Mouse (Mus musculus): ENCODE results near the gene Gas6.

The Gas6 gene

GRCm38 (mm10) chr8:13493858-13494631, at the start of gene Gas6:
Gene Gas6, minus strand, starts transcription at chr8:13494490.
- DNase-seq (ENCODE audit: low read depth, low spot score), result peak; percentile 69

- no peak for DNase-seq (ENCODE audit: low read depth, low spot score)
Measured at GRCm38 (mm10) chr8:13541526-13541925, 47.2 kb upstream of the Gas6 start.

GRCm38 (mm10) chr8:13540122-13540521, 45.8 kb upstream of the Gas6 start:
- no peak for DNase-seq (ENCODE audit: low read depth, low spot score)

- DNase-seq (ENCODE audit: low read depth, low spot score), result no peak
Measured at GRCm38 (mm10) chr8:13538821-13539220, 44.5 kb upstream of the Gas6 start.

- no peak for DNase-seq (ENCODE audit: low read depth, low spot score)
Measured at GRCm38 (mm10) chr8:13537102-13537501, 42.8 kb upstream of the Gas6 start.

- no peak for DNase-seq (ENCODE audit: low read depth, low spot score)
Measured at GRCm38 (mm10) chr8:13533123-13533522, 38.8 kb upstream of the Gas6 start.

- DNase-seq (ENCODE audit: low read depth, low spot score), result no peak
Measured at GRCm38 (mm10) chr8:13531602-13532171, 37.4 kb upstream of the Gas6 start.

- DNase-seq (ENCODE audit: low read depth, low spot score), result no peak
Measured at GRCm38 (mm10) chr8:13530941-13531340, 36.7 kb upstream of the Gas6 start.

GRCm38 (mm10) chr8:13530401-13530800, 36.1 kb upstream of the Gas6 start:
- DNase-seq (ENCODE audit: low read depth, low spot score), result no peak

GRCm38 (mm10) chr8:13529891-13530316, 35.6 kb upstream of the Gas6 start:
- DNase-seq (ENCODE audit: low read depth, low spot score), result no peak

- DNase-seq (ENCODE audit: low read depth, low spot score), result no peak
Measured at GRCm38 (mm10) chr8:13529011-13529840, 34.9 kb upstream of the Gas6 start.

GRCm38 (mm10) chr8:13521392-13521791, 27.1 kb upstream of the Gas6 start:
- no peak for DNase-seq (ENCODE audit: low read depth, low spot score)

- no peak for DNase-seq (ENCODE audit: low read depth, low spot score)
Measured at GRCm38 (mm10) chr8:13520349-13520748, 26.1 kb upstream of the Gas6 start.

GRCm38 (mm10) chr8:13519503-13519902, 25.2 kb upstream of the Gas6 start:
- DNase-seq (ENCODE audit: low read depth, low spot score), result no peak

GRCm38 (mm10) chr8:13517284-13517781, 23.0 kb upstream of the Gas6 start:
- no peak for DNase-seq (ENCODE audit: low read depth, low spot score)

- no peak for DNase-seq (ENCODE audit: low read depth, low spot score)
Measured at GRCm38 (mm10) chr8:13516728-13517127, 22.4 kb upstream of the Gas6 start.

- DNase-seq (ENCODE audit: low read depth, low spot score), result no peak
Measured at GRCm38 (mm10) chr8:13516011-13516442, 21.7 kb upstream of the Gas6 start.

GRCm38 (mm10) chr8:13513556-13514370, 19.5 kb upstream of the Gas6 start:
- peak; percentile 64 for DNase-seq (ENCODE audit: low read depth, low spot score)

GRCm38 (mm10) chr8:13512677-13513076, 18.4 kb upstream of the Gas6 start:
- no peak for DNase-seq (ENCODE audit: low read depth, low spot score)

- DNase-seq (ENCODE audit: low read depth, low spot score), result no peak
Measured at GRCm38 (mm10) chr8:13512016-13512415, 17.7 kb upstream of the Gas6 start.

- DNase-seq (ENCODE audit: low read depth, low spot score), result no peak
Measured at GRCm38 (mm10) chr8:13507284-13507937, 13.1 kb upstream of the Gas6 start.
